Mouse (Mus musculus): Measurements from ENCODE around the gene Exosc10. TPM values are rescaled to one million over a fixed set of nuclear protein-coding genes. Genes with fewer than 3 reads are reported as not detected.

The Exosc10 gene
- total and polyA plus RNA-seq, 3 experiments = 21.9 to 39.6 (median 38.7) TPM

- 77% methylated on average over 9 of the region's 9 CpGs for WGBS
- Histone ChIP-seq H3K27ac (no peak overlapping the region), H3K4me1 (ENCODE audit: control insufficient read depth, insufficient read depth, low read length) (no peaks in the 10 kb centered on the region), H3K4me3 (no peak overlapping the region), H3K9ac (ENCODE audit: low read depth, low read length) (no peak overlapping the region), H3K27me3 (ENCODE audit: control insufficient read depth, insufficient read depth, low read length) (no peaks in the 10 kb centered on the region), H3K36me3 (ENCODE audit: control insufficient read depth, insufficient read depth, low read length) (no peaks in the 10 kb centered on the region), H3K79me2 (replicated peaks; ENCODE audit: control insufficient read depth, insufficient read depth, low read length) (no peaks in the 10 kb centered on the region)
- intact Hi-C loops (cut with DNase I) = no loop called here
- DNase-seq = no peak
- no peak for TF ChIP-seq POLR2A (IDR thresholded peaks at IDR 0.05; ENCODE audit: insufficient read depth, low read depth, low read length)
These were observed 22.5 kb downstream of the Exosc10 start for GRCm38 (mm10) chr4:148580765-148581164.

- no peak for TF ChIP-seq POLR2A (IDR thresholded peaks at IDR 0.05; ENCODE audit: insufficient read depth, low read depth, low read length)
- no peak for TF ChIP-seq EP300 (IDR thresholded peaks at IDR 0.05; ENCODE audit: insufficient read depth, low read depth, low read length)
- no peak for TF ChIP-seq CTCF (IDR thresholded peaks at IDR 0.05)
- H3K27me3 ChIP-seq (ENCODE audit: control insufficient read depth, insufficient read depth, low read length) = no peaks in the 10 kb centered on the region
- intact Hi-C loops (cut with DNase I) = no loop called here
- no peaks in the 10 kb centered on the region for H3K79me2 ChIP-seq (replicated peaks; ENCODE audit: control insufficient read depth, insufficient read depth, low read length)
- no peak overlapping the region for H3K4me3 ChIP-seq
- H3K9ac ChIP-seq (ENCODE audit: low read depth, low read length) = no peak overlapping the region
- WGBS = 87% methylated on average over 5 of the region's 5 CpGs
- no peak for DNase-seq
- no peaks in the 10 kb centered on the region for H3K36me3 ChIP-seq (ENCODE audit: control insufficient read depth, insufficient read depth, low read length)
- no peaks in the 10 kb centered on the region for H3K4me1 ChIP-seq (ENCODE audit: control insufficient read depth, insufficient read depth, low read length)
- H3K27ac ChIP-seq = no peak overlapping the region
These were observed 23.2 kb downstream of the Exosc10 start for GRCm38 (mm10) chr4:148581422-148581821.

- Histone ChIP-seq H3K27ac (no peak overlapping the region), H3K27me3 (ENCODE audit: control insufficient read depth, insufficient read depth, low read length) (no peaks in the 10 kb centered on the region), H3K9ac (ENCODE audit: low read depth, low read length) (no peak overlapping the region), H3K79me2 (replicated peaks; ENCODE audit: control insufficient read depth, insufficient read depth, low read length) (no peaks in the 10 kb centered on the region), H3K4me1 (ENCODE audit: control insufficient read depth, insufficient read depth, low read length) (no peaks in the 10 kb centered on the region), H3K36me3 (ENCODE audit: control insufficient read depth, insufficient read depth, low read length) (no peaks in the 10 kb centered on the region), H3K4me3 (no peak overlapping the region)
- DNase-seq = no peak
- WGBS = 25% methylated on average over 4 of the region's 4 CpGs
- TF ChIP-seq EP300 (IDR thresholded peaks at IDR 0.05; ENCODE audit: insufficient read depth, low read depth, low read length) = no peak
- intact Hi-C loops (cut with DNase I) = no loop called here
These were observed 25.0 kb downstream of the Exosc10 start for GRCm38 (mm10) chr4:148583257-148583656.

GRCm38 (mm10) chr4:148586648-148587047 is 28.4 kb downstream of the Exosc10 start:
- 49% methylated on average over 9 of the region's 9 CpGs for WGBS
- Histone ChIP-seq H3K27me3 (ENCODE audit: control insufficient read depth, insufficient read depth, low read length) (no peaks in the 10 kb centered on the region), H3K4me3 (no peak overlapping the region), H3K4me1 (ENCODE audit: control insufficient read depth, insufficient read depth, low read length) (peaks cover 3% of the 10 kb centered on the region), H3K79me2 (replicated peaks; ENCODE audit: control insufficient read depth, insufficient read depth, low read length) (peaks cover under 1% of the 10 kb centered on the region; the same call in 1 of the 2 replicates), H3K9ac (ENCODE audit: low read depth, low read length) (no peak overlapping the region), H3K36me3 (ENCODE audit: control insufficient read depth, insufficient read depth, low read length) (no peaks in the 10 kb centered on the region), H3K27ac (no peak overlapping the region)
- intact Hi-C loops (cut with DNase I) = loop anchor here (5.0 kb wide), 1 partner anchor 134 kb away; no protein-coding TSS in a partner anchor
- DNase-seq = no peak
- TF ChIP-seq CTCF (IDR thresholded peaks at IDR 0.05) (no peak), EP300 (IDR thresholded peaks at IDR 0.05; ENCODE audit: insufficient read depth, low read depth, low read length) (no peak), POLR2A (IDR thresholded peaks at IDR 0.05; ENCODE audit: insufficient read depth, low read depth, low read length) (no peak)

- 52% methylated on average over 9 of the region's 9 CpGs for WGBS
- H3K79me2 ChIP-seq (replicated peaks; ENCODE audit: control insufficient read depth, insufficient read depth, low read length) = peaks cover 4% of the 10 kb centered on the region; the same call in 1 of the 2 replicates
- peaks cover 3% of the 10 kb centered on the region for H3K4me1 ChIP-seq (ENCODE audit: control insufficient read depth, insufficient read depth, low read length)
- no peak overlapping the region for H3K4me3 ChIP-seq
- no peaks in the 10 kb centered on the region for H3K27me3 ChIP-seq (ENCODE audit: control insufficient read depth, insufficient read depth, low read length)
- no peak overlapping the region for H3K27ac ChIP-seq
- no peak for TF ChIP-seq POLR2A (IDR thresholded peaks at IDR 0.05; ENCODE audit: insufficient read depth, low read depth, low read length)
- no peak for TF ChIP-seq CTCF (IDR thresholded peaks at IDR 0.05)
- TF ChIP-seq EP300 (IDR thresholded peaks at IDR 0.05; ENCODE audit: insufficient read depth, low read depth, low read length) = no peak
- intact Hi-C loops (cut with DNase I) = loop anchor here (5.0 kb wide), 1 partner anchor 136 kb away; no protein-coding TSS in a partner anchor
- DNase-seq = peak in 1 of 2 experiments; percentile 24
- H3K9ac ChIP-seq (ENCODE audit: low read depth, low read length) = no peak overlapping the region
- H3K36me3 ChIP-seq (ENCODE audit: control insufficient read depth, insufficient read depth, low read length) = no peaks in the 10 kb centered on the region
These were observed 30.6 kb downstream of the Exosc10 start for GRCm38 (mm10) chr4:148588793-148589192.

GRCm38 (mm10) chr4:148589565-148589964 is 31.3 kb downstream of the Exosc10 start:
- no peak for DNase-seq
- Histone ChIP-seq H3K4me3 (no peak overlapping the region), H3K27me3 (ENCODE audit: control insufficient read depth, insufficient read depth, low read length) (no peaks in the 10 kb centered on the region), H3K4me1 (ENCODE audit: control insufficient read depth, insufficient read depth, low read length) (peaks cover 3% of the 10 kb centered on the region), H3K79me2 (replicated peaks; ENCODE audit: control insufficient read depth, insufficient read depth, low read length) (peaks cover 4% of the 10 kb centered on the region; the same call in 1 of the 2 replicates), H3K36me3 (ENCODE audit: control insufficient read depth, insufficient read depth, low read length) (no peaks in the 10 kb centered on the region), H3K9ac (ENCODE audit: low read depth, low read length) (no peak overlapping the region), H3K27ac (no peak overlapping the region)
- WGBS = 70% methylated on average over 8 of the region's 8 CpGs
- TF ChIP-seq CTCF (IDR thresholded peaks at IDR 0.05) (no peak), POLR2A (IDR thresholded peaks at IDR 0.05; ENCODE audit: insufficient read depth, low read depth, low read length) (no peak), EP300 (IDR thresholded peaks at IDR 0.05; ENCODE audit: insufficient read depth, low read depth, low read length) (no peak)
- intact Hi-C loops (cut with DNase I) = loop anchor here (5.0 kb wide), 1 partner anchor 137 kb away; no protein-coding TSS in a partner anchor

All from heart, adult 2 months (tissue).